Mouse (Mus musculus) gastrocnemius, adult 8-10 months (tissue): ENCODE data around the gene Apom. TPM values are rescaled to one million over a fixed set of nuclear protein-coding genes. Genes with fewer than 3 reads are reported as not detected.

ENCODE experiments used
- total RNA-seq, 4 experiments: library from RNA; stranded (reverse); gene quantifications; 2 replicates each; pipeline ENCODE4 v1.2.4; 2022

Apom gene
- total RNA-seq, 4 experiments from 2014 or later = not detected

Other genes starting within 250 kb of the Apom start
- gene C2, start 233.8 kb downstream of the Apom start, total RNA-seq = 1 to 10 TPM in 3 of 4 experiments, under 1 TPM in 1; 0.73 to 2.3 (median 2.2) TPM
- gene Ehmt2, start 233.6 kb downstream of the Apom start, total RNA-seq = 10 to 100 TPM; 31.2 to 37.2 (median 33.4) TPM
- gene Slc44a4, start 217.6 kb downstream of the Apom start, total RNA-seq = under 1 TPM in 2 of 4 experiments, not detected in 2; 0.15 TPM
- 10 to 100 TPM in 2 of 4 experiments, 1 to 10 TPM in 2; 8.8 to 11.6 (median 10.5) TPM for gene Neu1, start 200.8 kb downstream of the Apom start, total RNA-seq
- 10 to 100 TPM in 1 of 4 experiments, 1 to 10 TPM in 3; 2.4 to 13.6 (median 3.7) TPM for gene Hspa1b, start 172.8 kb downstream of the Apom start, total RNA-seq
- not detected for gene Gm20481, start 162.1 kb downstream of the Apom start, total RNA-seq
- 10 to 100 TPM in 1 of 4 experiments, 1 to 10 TPM in 3; 4.2 to 17.8 (median 5.3) TPM for gene Hspa1a, start 159.9 kb downstream of the Apom start, total RNA-seq
- gene Hspa1l, start 159.3 kb downstream of the Apom start, total RNA-seq = 10 to 100 TPM; 19.4 to 26.1 (median 20.2) TPM
- gene Lsm2, start 150.2 kb downstream of the Apom start, total RNA-seq = 10 to 100 TPM; 11.7 to 15.7 (median 13.0) TPM
- gene Vars, start 131.1 kb downstream of the Apom start, total RNA-seq = 10 to 100 TPM; 37.3 to 42.8 (median 41.0) TPM
- 10 to 100 TPM in 3 of 4 experiments, 1 to 10 TPM in 1; 8.0 to 18.8 (median 13.7) TPM for gene Vwa7, start 115.5 kb downstream of the Apom start, total RNA-seq
- gene Sapcd1, start 104.0 kb downstream of the Apom start, total RNA-seq = not detected
- gene Msh5, start 85.3 kb downstream of the Apom start, total RNA-seq = not detected
- 1 to 10 TPM; 5.2 to 9.0 (median 6.6) TPM for gene Clic1, start 82.1 kb downstream of the Apom start, total RNA-seq
- 1 to 10 TPM; 4.3 to 6.2 (median 5.1) TPM for gene Ddah2, start 73.0 kb downstream of the Apom start, total RNA-seq
- gene Ly6g6c, start 66.7 kb downstream of the Apom start, total RNA-seq = not detected
- not detected for gene Mpig6b, start 65.9 kb downstream of the Apom start, total RNA-seq
- not detected for gene Ly6g6e, start 55.1 kb downstream of the Apom start, total RNA-seq
- gene Ly6g6d, start 54.0 kb downstream of the Apom start, total RNA-seq = 1 to 10 TPM in 1 of 4 experiments, under 1 TPM in 2, not detected in 1; 0.53 to 1.8 (median 0.99) TPM
- gene Ly6g6f, start 46.4 kb downstream of the Apom start, total RNA-seq = not detected
- 100 to 1,000 TPM in 1 of 4 experiments, 10 to 100 TPM in 3; 84.1 to 107 (median 92.9) TPM for gene Abhd16a, start 42.8 kb downstream of the Apom start, total RNA-seq
- gene Ly6g5c, start 23.8 kb downstream of the Apom start, total RNA-seq = not detected
- gene Ly6g5b, start 16.6 kb downstream of the Apom start, total RNA-seq = not detected
- 10 to 100 TPM in 1 of 4 experiments, 1 to 10 TPM in 3; 8.6 to 11.4 (median 9.3) TPM for gene Gpank1, start 10.6 kb downstream of the Apom start, total RNA-seq
- 100 to 1,000 TPM; 169 to 216 (median 180) TPM for gene Csnk2b, start 10.0 kb downstream of the Apom start, total RNA-seq
- gene D17H6S53E, start 5.7 kb downstream of the Apom start, total RNA-seq = 10 to 100 TPM; 13.6 to 22.6 (median 17.0) TPM
- 100 to 1,000 TPM; 206 to 247 (median 236) TPM for gene Bag6, start 3.1 kb upstream of the Apom start, total RNA-seq
- 10 to 100 TPM; 90.5 to 98.3 (median 94.6) TPM for gene Prrc2a, start 32.8 kb upstream of the Apom start, total RNA-seq
- under 1 TPM in 2 of 4 experiments, not detected in 2; 0.52 to 0.72 TPM for gene Aif1, start 44.0 kb upstream of the Apom start, total RNA-seq
- gene Lst1, start 56.4 kb upstream of the Apom start, total RNA-seq = under 1 TPM in 2 of 4 experiments, not detected in 2; 0.73 to 0.92 TPM
- not detected for gene Ltb, start 62.4 kb upstream of the Apom start, total RNA-seq
- gene Tnf, start 70.0 kb upstream of the Apom start, total RNA-seq = under 1 TPM in 1 of 4 experiments, not detected in 3; 0.31 TPM
- gene Lta, start 73.3 kb upstream of the Apom start, total RNA-seq = under 1 TPM; 0.53 to 0.76 (median 0.65) TPM
- gene Gm16181, start 88.8 kb upstream of the Apom start, total RNA-seq = not detected
- gene Atp6v1g2, start 101.6 kb upstream of the Apom start, total RNA-seq = 1 to 10 TPM; 1.3 to 2.3 (median 1.9) TPM
- gene Nfkbil1, start 103.7 kb upstream of the Apom start, total RNA-seq = 1 to 10 TPM; 6.3 to 8.6 (median 8.0) TPM
- 10 to 100 TPM; 77.1 to 93.9 (median 81.7) TPM for gene Ddx39b, start 109.7 kb upstream of the Apom start, total RNA-seq
- gene H2-D1, start 130.7 kb upstream of the Apom start, total RNA-seq = 10 to 100 TPM; 31.3 to 52.9 (median 41.7) TPM
- under 1 TPM in 3 of 4 experiments, not detected in 1; 0.17 to 0.65 (median 0.21) TPM for gene H2-Q1, start 188.4 kb upstream of the Apom start, total RNA-seq
- under 1 TPM; 0.38 to 0.90 (median 0.45) TPM for gene H2-Q2, start 210.2 kb upstream of the Apom start, total RNA-seq
- 1 to 10 TPM; 3.2 to 5.2 (median 4.0) TPM for gene H2-Q4, start 247.6 kb upstream of the Apom start, total RNA-seq